Mouse (Mus musculus): ENCODE measurements around the gene Adcy3. TPM values are rescaled to one million over a fixed set of nuclear protein-coding genes. Genes with fewer than 3 reads are reported as not detected.

Adcy3 gene
- 6.1 and 7.7 TPM in 2 replicates for polyA plus RNA-seq (2016; fragmentation: Nextera tagmentation; extraction: Ambion mirVana)

- Histone ChIP-seq H3K4me1 (peaks cover 34% of the 10 kb centered on the region), H3K9me3 (peaks cover 7% of the 10 kb centered on the region; the same call in 1 of the 2 replicates), H3K27me3 (replicated peaks; ENCODE audit: low read depth, poor library complexity, severe bottlenecking) (peaks cover 20% of the 10 kb centered on the region), H3K36me3 (replicated peaks) (peaks cover 18% of the 10 kb centered on the region), H3K27ac (replicated peaks) (peak within 1 kb of the TSS; percentile 87), H3K4me3 (peak within 1 kb of the TSS; percentile 78)
- peak; percentile 76 for DNase-seq (ENCODE audit: low spot score)
- WGBS = 1% methylated on average over 83 of the region's 83 CpGs
Observed at GRCm38 (mm10) chr12:4132941-4133846, at the start of gene Adcy3. Gene Adcy3, plus strand, starts transcription at chr12:4133103.

GRCm38 (mm10) chr12:4083441-4083840 is 49.5 kb upstream of the Adcy3 start:
- 79% methylated on average over 8 of the region's 8 CpGs for WGBS
- H3K27ac ChIP-seq (replicated peaks) = no peak overlapping the region
- DNase-seq (ENCODE audit: low spot score) = no peak
- H3K4me1 ChIP-seq = peaks cover 19% of the 10 kb centered on the region
- H3K36me3 ChIP-seq (replicated peaks) = peaks cover 29% of the 10 kb centered on the region
- no peaks in the 10 kb centered on the region for H3K9me3 ChIP-seq
- H3K27me3 ChIP-seq (replicated peaks; ENCODE audit: low read depth, poor library complexity, severe bottlenecking) = no peaks in the 10 kb centered on the region
- H3K4me3 ChIP-seq = peak overlapping the region; percentile 74; the same call in 1 of the 2 replicates

- H3K27me3 ChIP-seq (replicated peaks; ENCODE audit: low read depth, poor library complexity, severe bottlenecking) = no peaks in the 10 kb centered on the region
- WGBS = 79% methylated on average over 4 of the region's 4 CpGs
- H3K36me3 ChIP-seq (replicated peaks) = peaks cover 77% of the 10 kb centered on the region
- H3K4me3 ChIP-seq = no peak overlapping the region
- DNase-seq (ENCODE audit: low spot score) = peak; percentile 75
- no peak overlapping the region for H3K27ac ChIP-seq (replicated peaks)
- no peaks in the 10 kb centered on the region for H3K9me3 ChIP-seq
- no peaks in the 10 kb centered on the region for H3K4me1 ChIP-seq
Observed at GRCm38 (mm10) chr12:4107383-4107782, 25.5 kb upstream of the Adcy3 start.

- Histone ChIP-seq H3K27ac (replicated peaks) (no peak overlapping the region), H3K4me1 (no peaks in the 10 kb centered on the region), H3K9me3 (no peaks in the 10 kb centered on the region), H3K27me3 (replicated peaks; ENCODE audit: low read depth, poor library complexity, severe bottlenecking) (no peaks in the 10 kb centered on the region), H3K36me3 (replicated peaks) (peaks cover 3% of the 10 kb centered on the region; the same call in 1 of the 2 replicates), H3K4me3 (no peak overlapping the region)
- 79% methylated on average over 9 of the region's 9 CpGs for WGBS
- no peak for DNase-seq (ENCODE audit: low spot score)
Observed at GRCm38 (mm10) chr12:4116132-4116531, 16.8 kb upstream of the Adcy3 start.

GRCm38 (mm10) chr12:4117136-4117535 is 15.8 kb upstream of the Adcy3 start:
- Histone ChIP-seq H3K27ac (replicated peaks) (no peak overlapping the region), H3K4me3 (no peak overlapping the region), H3K27me3 (replicated peaks; ENCODE audit: low read depth, poor library complexity, severe bottlenecking) (no peaks in the 10 kb centered on the region), H3K9me3 (no peaks in the 10 kb centered on the region), H3K36me3 (replicated peaks) (peaks cover 3% of the 10 kb centered on the region; the same call in 1 of the 2 replicates), H3K4me1 (no peaks in the 10 kb centered on the region)
- 93% methylated on average over 3 of the region's 3 CpGs for WGBS
- DNase-seq (ENCODE audit: low spot score) = no peak

- no peaks in the 10 kb centered on the region for H3K4me1 ChIP-seq
- H3K9me3 ChIP-seq = no peaks in the 10 kb centered on the region
- no peak for DNase-seq (ENCODE audit: low spot score)
- H3K27ac ChIP-seq (replicated peaks) = no peak overlapping the region
- no peaks in the 10 kb centered on the region for H3K27me3 ChIP-seq (replicated peaks; ENCODE audit: low read depth, poor library complexity, severe bottlenecking)
- WGBS = 82% methylated on average over 4 of the region's 4 CpGs
- no peak overlapping the region for H3K4me3 ChIP-seq
- H3K36me3 ChIP-seq (replicated peaks) = peaks cover 3% of the 10 kb centered on the region; the same call in 1 of the 2 replicates
Observed at GRCm38 (mm10) chr12:4117579-4117978, 15.3 kb upstream of the Adcy3 start.

- Histone ChIP-seq H3K4me3 (no peak overlapping the region), H3K36me3 (replicated peaks) (no peaks in the 10 kb centered on the region), H3K27me3 (replicated peaks; ENCODE audit: low read depth, poor library complexity, severe bottlenecking) (0 out of 2 replicates have a peak, but pooled peaks cover 3% of the 10 kb centered on the region), H3K27ac (replicated peaks) (no peak overlapping the region), H3K4me1 (peaks cover 6% of the 10 kb centered on the region), H3K9me3 (peaks cover 7% of the 10 kb centered on the region; the same call in 1 of the 2 replicates)
- 81% methylated on average over 7 of the region's 7 CpGs for WGBS
- DNase-seq (ENCODE audit: low spot score) = no peak
Observed at GRCm38 (mm10) chr12:4127346-4127745, 5.6 kb upstream of the Adcy3 start.

GRCm38 (mm10) chr12:4133847-4134212 is 927 bp downstream of the Adcy3 start:
- H3K27ac ChIP-seq (replicated peaks) = peak overlapping the region; percentile 87
- DNase-seq (ENCODE audit: low spot score) = no peak
- peaks cover 20% of the 10 kb centered on the region for H3K27me3 ChIP-seq (replicated peaks; ENCODE audit: low read depth, poor library complexity, severe bottlenecking)
- H3K4me3 ChIP-seq = peak overlapping the region; percentile 78
- peaks cover 7% of the 10 kb centered on the region; the same call in 1 of the 2 replicates for H3K9me3 ChIP-seq
- peaks cover 34% of the 10 kb centered on the region for H3K4me1 ChIP-seq
- H3K36me3 ChIP-seq (replicated peaks) = peaks cover 24% of the 10 kb centered on the region
- 32% methylated on average over 11 of the region's 11 CpGs for WGBS

GRCm38 (mm10) chr12:4143179-4143578 is 10.3 kb downstream of the Adcy3 start:
- peaks cover 5% of the 10 kb centered on the region; the same call in 1 of the 2 replicates for H3K36me3 ChIP-seq (replicated peaks)
- H3K9me3 ChIP-seq = no peaks in the 10 kb centered on the region
- H3K4me3 ChIP-seq = no peak overlapping the region
- peaks cover 8% of the 10 kb centered on the region; the same call in 1 of the 2 replicates for H3K4me1 ChIP-seq
- DNase-seq (ENCODE audit: low spot score) = no peak
- no peak overlapping the region for H3K27ac ChIP-seq (replicated peaks)
- H3K27me3 ChIP-seq (replicated peaks; ENCODE audit: low read depth, poor library complexity, severe bottlenecking) = no peaks in the 10 kb centered on the region
- WGBS = 89% methylated on average over 5 of the region's 5 CpGs

GRCm38 (mm10) chr12:4150936-4151335 is 18.0 kb downstream of the Adcy3 start:
- Histone ChIP-seq H3K27me3 (replicated peaks; ENCODE audit: low read depth, poor library complexity, severe bottlenecking) (no peaks in the 10 kb centered on the region), H3K4me1 (no peaks in the 10 kb centered on the region), H3K9me3 (no peaks in the 10 kb centered on the region), H3K27ac (replicated peaks) (no peak overlapping the region), H3K36me3 (replicated peaks) (no peaks in the 10 kb centered on the region), H3K4me3 (no peak overlapping the region)
- whole genome bisulfite sequencing = 79% methylated on average over 2 of the region's 2 CpGs
- no peak for DNase-seq (ENCODE audit: low spot score)

- 81% methylated on average over 3 of the region's 3 CpGs for WGBS
- no peaks in the 10 kb centered on the region for H3K9me3 ChIP-seq
- no peak overlapping the region for H3K4me3 ChIP-seq
- no peak for DNase-seq (ENCODE audit: low spot score)
- H3K27ac ChIP-seq (replicated peaks) = no peak overlapping the region
- no peaks in the 10 kb centered on the region for H3K4me1 ChIP-seq
- H3K36me3 ChIP-seq (replicated peaks) = no peaks in the 10 kb centered on the region
- no peaks in the 10 kb centered on the region for H3K27me3 ChIP-seq (replicated peaks; ENCODE audit: low read depth, poor library complexity, severe bottlenecking)
Observed at GRCm38 (mm10) chr12:4151969-4152368, 19.1 kb downstream of the Adcy3 start.

- H3K4me3 ChIP-seq = no peak overlapping the region
- no peak overlapping the region for H3K27ac ChIP-seq (replicated peaks)
- H3K27me3 ChIP-seq (replicated peaks; ENCODE audit: low read depth, poor library complexity, severe bottlenecking) = no peaks in the 10 kb centered on the region
- no peak for DNase-seq (ENCODE audit: low spot score)
- H3K36me3 ChIP-seq (replicated peaks) = no peaks in the 10 kb centered on the region
- WGBS = 91% methylated on average over 2 of the region's 2 CpGs
- no peaks in the 10 kb centered on the region for H3K9me3 ChIP-seq
- peaks cover 7% of the 10 kb centered on the region; the same call in 1 of the 2 replicates for H3K4me1 ChIP-seq
Observed at GRCm38 (mm10) chr12:4157466-4157865, 24.6 kb downstream of the Adcy3 start.

GRCm38 (mm10) chr12:4158179-4158578 is 25.3 kb downstream of the Adcy3 start:
- H3K27ac ChIP-seq (replicated peaks) = no peak overlapping the region
- no peaks in the 10 kb centered on the region for H3K36me3 ChIP-seq (replicated peaks)
- peaks cover 7% of the 10 kb centered on the region; the same call in 1 of the 2 replicates for H3K4me1 ChIP-seq
- WGBS = 93% methylated on average over 3 of the region's 3 CpGs
- H3K9me3 ChIP-seq = no peaks in the 10 kb centered on the region
- no peak overlapping the region for H3K4me3 ChIP-seq
- DNase-seq (ENCODE audit: low spot score) = no peak
- no peaks in the 10 kb centered on the region for H3K27me3 ChIP-seq (replicated peaks; ENCODE audit: low read depth, poor library complexity, severe bottlenecking)

All from embryonic facial prominence, embryonic 10.5 days (tissue).